Mouse (Mus musculus): ENCODE measurements around the gene Anapc16. TPM values are rescaled to one million over a fixed set of nuclear protein-coding genes. Genes with fewer than 3 reads are reported as not detected.

The Anapc16 gene
- total and polyA plus RNA-seq, 3 experiments, result 53.7 to 61.5 TPM; not detected in 1

DNA sequence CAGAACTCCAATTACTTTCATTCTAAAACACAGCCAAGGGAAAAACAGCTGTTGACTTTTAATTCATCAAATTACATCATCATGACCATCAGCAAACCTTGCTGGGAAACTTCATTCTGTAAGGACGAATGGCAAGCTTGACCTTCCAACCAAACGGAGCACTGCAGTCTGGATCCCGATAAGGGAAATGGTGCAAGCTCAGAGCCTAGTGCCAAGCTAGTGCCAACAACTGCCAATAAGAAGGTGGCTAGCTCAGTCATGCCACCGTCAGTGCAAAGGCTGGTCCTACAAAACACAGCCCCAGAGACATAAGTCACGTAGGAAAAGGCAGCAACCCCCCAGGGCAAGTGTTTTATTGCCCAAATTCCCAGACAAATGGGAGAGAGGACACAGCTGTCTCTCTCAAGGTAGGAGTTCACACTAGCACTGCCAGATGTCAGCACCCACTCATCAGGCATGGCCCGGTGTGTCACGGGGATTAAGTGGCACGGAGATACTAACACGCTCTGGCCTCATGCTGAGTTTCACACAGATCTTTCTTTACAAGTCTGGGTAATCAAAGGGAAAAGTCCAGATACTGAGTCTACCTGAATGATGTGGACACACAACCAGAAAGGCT is 11.6 kb downstream of the Anapc16 start:
- H3K36me3 ChIP-seq (ENCODE audit: control insufficient read depth in 1 of 2, insufficient read depth in 2 of 2, low read length in 2 of 2), result peaks cover 6 to 21% of the 10 kb centered on the region in 2 experiments
- DNase-seq (ENCODE audit: low read depth, low spot score), result no peak
- no peaks in the 10 kb centered on the region; a peak in 1 of 4 replicates for H3K4me1 ChIP-seq (ENCODE audit: control insufficient read depth in 1 of 2, insufficient read depth in 2 of 2, low read length in 2 of 2)
- H3K4me3 ChIP-seq (ENCODE audit: control insufficient read depth in 1 of 2, insufficient read depth in 1 of 2, low read depth in 2 of 2, low read length in 2 of 2), result no peak overlapping the region
- H3K27ac ChIP-seq (ENCODE audit: control insufficient read depth, low read depth, low read length), result no peak overlapping the region
- no peak for TF ChIP-seq MEF2A (IDR thresholded peaks at IDR 0.05; ENCODE audit: extremely low read depth, insufficient replicate concordance, low read depth, low read length, poor library complexity, severe bottlenecking)
- TF ChIP-seq EP300 (IDR thresholded peaks at IDR 0.05; ENCODE audit: low read depth in 1 of 2, low read length in 2 of 2), result no peak
- no peak for TF ChIP-seq NRF1 (IDR thresholded peaks at IDR 0.05; ENCODE audit: insufficient read depth, low read depth, low read length, poor library complexity, severe bottlenecking)
- no peak for TF ChIP-seq TAL1 (IDR thresholded peaks at IDR 0.05; ENCODE audit: low read length)
- TF ChIP-seq ZNF384 (IDR thresholded peaks at IDR 0.05; ENCODE audit: low read depth, low read length), result no peak
- TF ChIP-seq UBTF (IDR thresholded peaks at IDR 0.05; ENCODE audit: borderline replicate concordance, insufficient read depth, low read depth, low read length), result no peak
- TF ChIP-seq KAT2A (conservative IDR thresholded peaks at IDR 0.05; ENCODE audit: low read depth, low read length), result no peak
- no peak for TF ChIP-seq HCFC1 (IDR thresholded peaks at IDR 0.05; ENCODE audit: low read depth, low read length)
- TF ChIP-seq SMC3 (IDR thresholded peaks at IDR 0.05; ENCODE audit: low read depth, low read length), result no peak
- TF ChIP-seq MAZ (IDR thresholded peaks at IDR 0.05; ENCODE audit: low read depth, low read length), result no peak
- TF ChIP-seq CHD2 (IDR thresholded peaks at IDR 0.05; ENCODE audit: low read length), result no peak
- no peak for TF ChIP-seq ZMIZ1 (IDR thresholded peaks at IDR 0.05; ENCODE audit: low read depth, low read length)
- no peak for TF ChIP-seq ELF1 (IDR thresholded peaks at IDR 0.05; ENCODE audit: low read depth, low read length)
- no peak for TF ChIP-seq RCOR1 (IDR thresholded peaks at IDR 0.05; ENCODE audit: low read depth, low read length)
- no peak for TF ChIP-seq USF1 (IDR thresholded peaks at IDR 0.05; ENCODE audit: low read depth, low read length)
- no peaks in the 10 kb centered on the region for H3K27me3 ChIP-seq (ENCODE audit: control insufficient read depth in 1 of 2, insufficient read depth in 2 of 2, low read length in 2 of 2)
- no peaks in the 10 kb centered on the region for H3K79me2 ChIP-seq (ENCODE audit: control insufficient read depth, insufficient read depth, low read length, poor library complexity)
- H3K9ac ChIP-seq (ENCODE audit: control insufficient read depth, low read depth, low read length, poor library complexity, severe bottlenecking), result no peak overlapping the region
- no peaks in the 10 kb centered on the region for H3K9me3 ChIP-seq (replicated peaks; ENCODE audit: insufficient read depth, low read length)

DNA sequence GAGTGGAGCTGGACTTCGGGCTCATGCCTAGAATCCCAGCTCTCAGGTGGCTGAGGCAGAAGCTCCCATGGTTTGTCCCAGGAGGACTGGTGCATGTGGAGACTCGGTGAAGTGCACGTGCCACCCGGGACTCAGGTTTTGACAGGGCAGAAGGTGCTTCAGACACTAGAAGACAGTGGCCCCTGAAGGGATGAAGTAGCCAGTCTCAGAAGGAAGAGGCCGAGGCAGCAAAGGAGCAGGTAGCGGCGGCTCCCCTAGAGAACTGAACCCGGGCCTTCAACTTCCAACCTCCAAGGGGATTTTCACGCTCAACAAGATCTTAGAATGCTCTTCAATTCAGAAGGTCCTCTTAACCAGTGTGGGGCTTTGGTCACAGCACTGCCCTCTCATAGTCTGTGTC is 12.5 kb downstream of the Anapc16 start:
- H3K27ac ChIP-seq (ENCODE audit: control insufficient read depth, low read depth, low read length), result no peak overlapping the region
- no peak overlapping the region for H3K4me3 ChIP-seq (ENCODE audit: control insufficient read depth in 1 of 2, insufficient read depth in 1 of 2, low read depth in 2 of 2, low read length in 2 of 2)
- H3K9ac ChIP-seq (ENCODE audit: control insufficient read depth, low read depth, low read length, poor library complexity, severe bottlenecking), result no peak overlapping the region
- no peaks in the 10 kb centered on the region for H3K79me2 ChIP-seq (ENCODE audit: control insufficient read depth, insufficient read depth, low read length, poor library complexity)
- no peaks in the 10 kb centered on the region for H3K9me3 ChIP-seq (replicated peaks; ENCODE audit: insufficient read depth, low read length)
- no peak for TF ChIP-seq TBP (IDR thresholded peaks at IDR 0.05; ENCODE audit: low read depth, low read length)
- no peak for TF ChIP-seq CTCF (IDR thresholded peaks at IDR 0.05 in 2 of 3, conservative IDR thresholded peaks at IDR 0.05 in 1 of 3; ENCODE audit: control insufficient read depth in 1 of 3, insufficient read depth in 1 of 3, low read depth in 2 of 3, low read length in 3 of 3, poor library complexity in 1 of 3, severe bottlenecking in 1 of 3)
- TF ChIP-seq ZKSCAN1 (IDR thresholded peaks at IDR 0.05; ENCODE audit: low read depth, low read length), result no peak
- no peak for TF ChIP-seq E2F4 (IDR thresholded peaks at IDR 0.05; ENCODE audit: borderline replicate concordance, low read depth, low read length)
- TF ChIP-seq HCFC1 (IDR thresholded peaks at IDR 0.05; ENCODE audit: low read depth, low read length), result no peak
- H3K36me3 ChIP-seq (ENCODE audit: control insufficient read depth in 1 of 2, insufficient read depth in 2 of 2, low read length in 2 of 2), result peaks cover 6 to 17% of the 10 kb centered on the region in 2 experiments
- no peaks in the 10 kb centered on the region for H3K27me3 ChIP-seq (ENCODE audit: control insufficient read depth in 1 of 2, insufficient read depth in 2 of 2, low read length in 2 of 2)
- no peaks in the 10 kb centered on the region; a peak in 1 of 4 replicates for H3K4me1 ChIP-seq (ENCODE audit: control insufficient read depth in 1 of 2, insufficient read depth in 2 of 2, low read length in 2 of 2)
- no peak for DNase-seq (ENCODE audit: low read depth, low spot score)

All from MEL (cell line).